Mouse (Mus musculus): ENCODE measurements around the gene Fbxw9. TPM values are rescaled to one million over a fixed set of nuclear protein-coding genes. Genes with fewer than 3 reads are reported as not detected.

Fbxw9 gene
- polyA plus RNA-seq, 1 experiment from 2014 or later: 33.4 TPM

DNA sequence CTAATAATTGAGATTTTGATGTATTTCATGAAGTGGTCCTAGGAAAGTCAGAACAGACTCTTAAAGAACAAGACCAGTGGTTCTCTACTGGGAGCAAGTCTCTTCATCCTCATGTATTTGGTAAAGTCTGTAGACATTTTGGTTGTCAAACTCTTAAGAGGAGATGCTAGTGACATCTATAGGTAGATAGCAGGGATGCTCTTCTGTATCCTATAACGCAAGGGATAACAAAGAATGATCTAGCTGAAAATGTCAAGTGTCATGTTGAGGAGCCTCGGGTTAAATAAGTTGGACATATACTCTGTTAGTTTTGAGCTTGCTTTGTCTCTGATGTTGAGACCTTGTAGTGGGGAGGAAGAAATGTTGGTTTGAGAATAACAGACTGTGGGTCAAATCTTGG lies 31.9 kb upstream of the Fbxw9 start:
- Histone ChIP-seq H3K27me3 (ENCODE audit: insufficient read depth, poor library complexity, severe bottlenecking) (no peaks in the 10 kb centered on the region), H3K27ac (peak overlapping the region; percentile 99), H3K4me3 (peak overlapping the region; percentile 99), H3K9me3 (no peaks in the 10 kb centered on the region), H3K4me1 (replicated peaks) (peaks cover 45% of the 10 kb centered on the region), H3K36me3 (peaks cover 54% of the 10 kb centered on the region)
- DNase-seq (ENCODE audit: low spot score): no peak
- 33% methylated on average over 2 of the region's 2 CpGs for WGBS

DNA sequence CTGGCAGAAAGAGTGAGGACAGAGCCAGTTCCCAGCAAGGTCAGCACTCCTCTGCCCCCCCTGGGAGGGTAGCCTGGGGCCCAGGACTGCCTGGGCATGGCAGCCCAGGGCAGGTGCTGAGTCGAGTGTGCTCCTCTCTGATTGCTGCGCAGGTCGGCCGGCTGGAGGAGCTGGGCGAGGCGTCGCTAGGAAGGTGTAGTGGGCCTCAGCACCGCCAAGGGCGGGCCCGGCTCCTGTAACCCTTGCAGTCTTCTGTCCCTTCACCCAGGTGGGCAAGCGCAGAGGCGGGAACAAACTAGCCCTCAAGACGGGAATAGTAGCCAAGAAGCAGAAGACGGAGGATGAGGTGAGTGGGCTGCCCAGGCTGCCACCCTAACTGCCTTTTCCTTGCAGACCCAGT lies 30.6 kb upstream of the Fbxw9 start:
- Histone ChIP-seq H3K36me3 (peaks cover 55% of the 10 kb centered on the region), H3K27me3 (ENCODE audit: insufficient read depth, poor library complexity, severe bottlenecking) (no peaks in the 10 kb centered on the region), H3K4me1 (replicated peaks) (peaks cover 42% of the 10 kb centered on the region), H3K27ac (no peak overlapping the region), H3K4me3 (peak overlapping the region; percentile 99), H3K9me3 (no peaks in the 10 kb centered on the region)
- 96% methylated on average over 14 of the region's 14 CpGs for WGBS
- no peak for DNase-seq (ENCODE audit: low spot score)

GRCm38 (mm10) chr8:85032622-85033311 lies 27.1 kb upstream of the Fbxw9 start:
- peaks cover 55% of the 10 kb centered on the region for H3K36me3 ChIP-seq
- H3K27ac ChIP-seq: no peak overlapping the region
- no peaks in the 10 kb centered on the region for H3K9me3 ChIP-seq
- H3K4me3 ChIP-seq: no peak overlapping the region
- H3K27me3 ChIP-seq (ENCODE audit: insufficient read depth, poor library complexity, severe bottlenecking): no peaks in the 10 kb centered on the region
- peaks cover 40% of the 10 kb centered on the region for H3K4me1 ChIP-seq (replicated peaks)
- DNase-seq (ENCODE audit: low spot score): no peak
- WGBS: 88% methylated on average over 4 of the region's 4 CpGs

DNA sequence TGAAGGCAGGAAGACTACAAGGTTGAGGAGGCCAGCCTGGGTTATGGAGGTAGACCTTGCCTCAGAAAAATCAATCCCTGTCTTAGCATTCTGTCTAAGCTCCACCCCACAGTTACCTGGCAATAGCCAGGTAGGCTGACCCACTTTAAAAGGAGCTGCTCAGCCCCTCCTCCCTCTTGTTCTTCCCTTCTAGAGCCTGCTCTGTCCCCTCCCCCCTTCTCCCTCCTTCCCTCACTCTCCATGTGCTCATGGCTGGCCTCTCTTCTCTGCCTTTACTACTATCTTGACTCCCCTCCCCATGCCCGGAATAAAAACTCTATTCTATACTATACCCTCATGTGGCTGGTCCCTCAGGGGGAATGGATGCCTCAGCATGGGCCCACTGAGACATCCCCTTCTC lies 26.0 kb upstream of the Fbxw9 start:
- Histone ChIP-seq H3K4me1 (replicated peaks) (peaks cover 38% of the 10 kb centered on the region), H3K27ac (no peak overlapping the region), H3K36me3 (peaks cover 54% of the 10 kb centered on the region), H3K9me3 (no peaks in the 10 kb centered on the region), H3K27me3 (ENCODE audit: insufficient read depth, poor library complexity, severe bottlenecking) (no peaks in the 10 kb centered on the region), H3K4me3 (no peak overlapping the region)
- 53% methylated on average over 1 of the region's 1 CpGs for WGBS
- DNase-seq (ENCODE audit: low spot score): no peak

DNA sequence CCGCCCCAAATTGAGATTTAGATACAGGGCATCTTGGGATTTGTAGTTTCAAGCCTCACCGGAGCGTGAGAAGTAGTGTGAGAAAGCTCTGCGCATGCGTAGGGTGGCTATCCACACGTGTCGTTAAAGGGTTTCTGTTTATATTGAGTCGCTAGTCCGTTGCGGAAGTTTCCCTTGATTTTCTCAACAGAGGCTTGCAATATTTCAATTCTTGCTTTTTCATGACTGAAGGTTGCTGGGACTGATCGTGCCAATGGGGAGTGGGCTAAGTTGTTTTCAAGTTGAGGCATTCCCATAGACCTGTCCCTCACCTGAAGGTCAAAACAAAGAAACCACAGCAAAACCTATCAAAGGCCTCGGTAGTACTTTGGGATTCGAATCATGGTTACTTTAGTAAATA lies 25.1 kb upstream of the Fbxw9 start:
- no peaks in the 10 kb centered on the region for H3K27me3 ChIP-seq (ENCODE audit: insufficient read depth, poor library complexity, severe bottlenecking)
- H3K27ac ChIP-seq: peak overlapping the region; percentile 99; the same call in 1 of the 2 replicates
- H3K36me3 ChIP-seq: peaks cover 48% of the 10 kb centered on the region
- DNase-seq (ENCODE audit: low spot score): peak; percentile 78
- H3K4me3 ChIP-seq: peak overlapping the region; percentile 92
- peaks cover 33% of the 10 kb centered on the region for H3K4me1 ChIP-seq (replicated peaks)
- 3% methylated on average over 13 of the region's 13 CpGs for WGBS
- H3K9me3 ChIP-seq: no peaks in the 10 kb centered on the region

DNA sequence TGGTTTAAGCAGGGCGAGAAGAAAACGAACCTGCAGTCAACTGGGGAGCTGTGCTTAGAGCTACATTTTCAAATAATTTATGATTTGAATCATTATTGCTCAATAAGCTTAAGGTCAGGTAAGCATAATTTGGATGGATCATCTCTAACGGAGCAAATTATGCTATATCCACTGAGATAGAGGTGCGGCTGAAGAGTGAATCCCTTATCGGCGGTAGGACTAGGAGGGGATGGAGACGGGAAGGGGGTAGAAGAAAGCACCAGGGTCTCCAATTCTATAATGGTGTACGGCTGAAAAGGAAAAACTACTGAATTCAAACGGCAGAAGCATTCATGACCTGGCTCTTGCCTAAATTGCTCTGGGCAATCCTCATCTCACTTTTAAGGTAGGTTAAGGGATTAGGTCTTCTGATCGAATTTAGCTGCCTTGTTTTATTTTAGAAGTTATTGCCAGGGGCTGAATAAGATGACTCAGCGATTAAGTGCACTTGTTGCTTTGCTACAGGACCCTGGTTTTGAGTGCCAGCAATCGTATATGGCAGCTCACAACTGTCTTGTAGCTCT lies 24.6 kb upstream of the Fbxw9 start:
- WGBS: 7% methylated on average over 12 of the region's 12 CpGs
- peak overlapping the region; percentile 99 for H3K27ac ChIP-seq
- DNase-seq (ENCODE audit: low spot score): no peak
- H3K27me3 ChIP-seq (ENCODE audit: insufficient read depth, poor library complexity, severe bottlenecking): no peaks in the 10 kb centered on the region
- peaks cover 33% of the 10 kb centered on the region for H3K4me1 ChIP-seq (replicated peaks)
- no peaks in the 10 kb centered on the region for H3K9me3 ChIP-seq
- peaks cover 48% of the 10 kb centered on the region for H3K36me3 ChIP-seq
- H3K4me3 ChIP-seq: peak overlapping the region; percentile 92

DNA sequence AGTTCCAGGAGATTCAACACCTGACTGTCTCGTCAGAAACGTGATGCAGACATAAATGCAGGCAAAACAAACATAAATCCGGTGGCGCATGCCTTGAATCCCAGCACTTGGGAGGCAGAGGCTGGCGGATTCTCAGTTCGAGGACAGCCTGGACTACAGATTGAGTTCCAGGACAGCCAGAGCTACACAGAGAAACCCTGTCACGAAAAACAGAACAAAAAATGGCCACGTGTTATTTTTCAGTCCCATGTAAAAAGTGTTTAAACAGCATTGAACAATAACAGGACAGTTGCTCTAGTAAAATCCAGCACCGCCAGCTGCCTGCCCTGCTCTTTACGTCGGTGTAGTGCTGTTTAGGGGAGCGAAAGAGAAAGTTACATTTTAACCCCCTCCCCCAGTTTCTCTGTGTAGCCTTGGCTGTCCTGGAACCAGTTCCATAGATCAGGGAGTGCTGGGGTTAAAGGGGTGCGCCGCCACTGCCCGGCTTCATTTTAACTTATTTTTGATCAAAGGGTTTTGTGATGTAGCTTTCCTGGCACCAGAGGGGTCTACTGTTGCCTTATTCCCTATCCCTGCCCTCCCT lies 24.0 kb upstream of the Fbxw9 start:
- DNase-seq (ENCODE audit: low spot score): peak; percentile 32
- H3K27me3 ChIP-seq (ENCODE audit: insufficient read depth, poor library complexity, severe bottlenecking): no peaks in the 10 kb centered on the region
- peaks cover 33% of the 10 kb centered on the region for H3K4me1 ChIP-seq (replicated peaks)
- peaks cover 48% of the 10 kb centered on the region for H3K36me3 ChIP-seq
- H3K4me3 ChIP-seq: peak overlapping the region; percentile 92
- H3K9me3 ChIP-seq: no peaks in the 10 kb centered on the region
- H3K27ac ChIP-seq: peak overlapping the region; percentile 99
- 1% methylated on average over 15 of the region's 15 CpGs for WGBS

DNA sequence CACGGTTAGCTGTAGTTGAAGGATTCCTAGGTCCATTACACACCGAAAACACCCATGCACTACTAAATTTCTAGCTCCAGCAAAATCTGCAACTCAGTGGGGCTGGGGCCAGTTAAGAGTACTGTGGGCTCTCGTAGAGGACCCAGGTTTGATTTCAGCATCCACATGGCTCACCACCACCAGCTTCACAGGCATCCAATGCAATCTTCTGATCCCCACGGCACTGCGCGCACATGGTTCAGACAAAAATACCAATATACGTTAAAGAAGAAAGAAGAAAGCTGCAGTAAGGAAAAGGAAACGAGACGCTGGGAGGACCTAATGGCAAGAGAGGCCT lies 23.5 kb upstream of the Fbxw9 start:
- no peak for DNase-seq (ENCODE audit: low spot score)
- H3K27ac ChIP-seq: peak overlapping the region; percentile 99
- peaks cover 33% of the 10 kb centered on the region for H3K4me1 ChIP-seq (replicated peaks)
- no peaks in the 10 kb centered on the region for H3K27me3 ChIP-seq (ENCODE audit: insufficient read depth, poor library complexity, severe bottlenecking)
- WGBS: under 1% methylated on average over 9 of the region's 9 CpGs
- no peaks in the 10 kb centered on the region for H3K9me3 ChIP-seq
- peaks cover 49% of the 10 kb centered on the region for H3K36me3 ChIP-seq
- H3K4me3 ChIP-seq: peak overlapping the region; percentile 92

DNA sequence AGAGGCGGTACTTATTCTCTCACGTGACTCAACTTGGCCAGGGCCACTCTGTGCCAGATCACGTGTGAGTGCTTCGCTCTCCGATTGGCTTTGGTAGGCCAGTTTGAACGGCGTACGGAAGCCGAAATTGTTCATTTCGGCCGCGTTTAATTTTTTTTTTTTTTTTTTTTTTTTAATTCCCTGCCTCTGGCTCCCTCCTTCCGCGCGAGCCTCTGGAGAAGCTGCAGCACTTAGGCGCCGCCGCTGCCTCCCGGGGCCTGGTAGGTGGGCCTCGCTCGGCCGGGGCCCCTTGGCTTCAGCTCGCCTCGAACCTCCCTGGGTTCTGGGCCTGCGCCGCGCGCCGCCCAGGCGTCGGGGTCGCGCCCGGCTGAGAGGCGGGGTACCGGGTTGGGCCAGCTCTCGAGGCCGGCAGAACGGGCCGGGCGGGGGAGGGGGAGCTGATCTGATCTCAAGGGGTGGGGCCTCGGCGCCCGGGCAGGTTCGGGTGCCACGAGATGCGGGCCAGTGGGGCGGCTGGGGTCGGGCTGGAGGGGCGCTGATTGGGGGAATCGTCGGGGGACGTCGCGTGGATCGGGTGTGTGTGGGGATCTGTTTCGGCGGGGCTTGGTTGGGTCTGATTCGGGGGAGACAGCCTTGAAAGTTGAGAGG lies 23.0 kb upstream of the Fbxw9 start, which contains the start of gene Tnpo2:
TSS of gene Tnpo2 (plus strand) at position 198 of the 648 bp plus-strand sequence.
- peak within 1 kb of the TSS; percentile 92 for H3K4me3 ChIP-seq
- H3K4me1 ChIP-seq (replicated peaks): peaks cover 33% of the 10 kb centered on the region
- WGBS: under 1% methylated on average over 59 of the region's 59 CpGs
- no peaks in the 10 kb centered on the region for H3K27me3 ChIP-seq (ENCODE audit: insufficient read depth, poor library complexity, severe bottlenecking)
- no peaks in the 10 kb centered on the region for H3K9me3 ChIP-seq
- H3K27ac ChIP-seq: peak within 1 kb of the TSS; percentile 99
- H3K36me3 ChIP-seq: peaks cover 49% of the 10 kb centered on the region
- DNase-seq (ENCODE audit: low spot score): peak; percentile 90

GRCm38 (mm10) chr8:85037366-85037680 lies 22.5 kb upstream of the Fbxw9 start:
- under 1% methylated on average over 14 of the region's 14 CpGs for WGBS
- peaks cover 49% of the 10 kb centered on the region for H3K36me3 ChIP-seq
- H3K9me3 ChIP-seq: no peaks in the 10 kb centered on the region
- DNase-seq (ENCODE audit: low spot score): no peak
- H3K4me1 ChIP-seq (replicated peaks): peaks cover 33% of the 10 kb centered on the region
- no peaks in the 10 kb centered on the region for H3K27me3 ChIP-seq (ENCODE audit: insufficient read depth, poor library complexity, severe bottlenecking)
- peak overlapping the region; percentile 99 for H3K27ac ChIP-seq
- peak overlapping the region; percentile 92 for H3K4me3 ChIP-seq

DNA sequence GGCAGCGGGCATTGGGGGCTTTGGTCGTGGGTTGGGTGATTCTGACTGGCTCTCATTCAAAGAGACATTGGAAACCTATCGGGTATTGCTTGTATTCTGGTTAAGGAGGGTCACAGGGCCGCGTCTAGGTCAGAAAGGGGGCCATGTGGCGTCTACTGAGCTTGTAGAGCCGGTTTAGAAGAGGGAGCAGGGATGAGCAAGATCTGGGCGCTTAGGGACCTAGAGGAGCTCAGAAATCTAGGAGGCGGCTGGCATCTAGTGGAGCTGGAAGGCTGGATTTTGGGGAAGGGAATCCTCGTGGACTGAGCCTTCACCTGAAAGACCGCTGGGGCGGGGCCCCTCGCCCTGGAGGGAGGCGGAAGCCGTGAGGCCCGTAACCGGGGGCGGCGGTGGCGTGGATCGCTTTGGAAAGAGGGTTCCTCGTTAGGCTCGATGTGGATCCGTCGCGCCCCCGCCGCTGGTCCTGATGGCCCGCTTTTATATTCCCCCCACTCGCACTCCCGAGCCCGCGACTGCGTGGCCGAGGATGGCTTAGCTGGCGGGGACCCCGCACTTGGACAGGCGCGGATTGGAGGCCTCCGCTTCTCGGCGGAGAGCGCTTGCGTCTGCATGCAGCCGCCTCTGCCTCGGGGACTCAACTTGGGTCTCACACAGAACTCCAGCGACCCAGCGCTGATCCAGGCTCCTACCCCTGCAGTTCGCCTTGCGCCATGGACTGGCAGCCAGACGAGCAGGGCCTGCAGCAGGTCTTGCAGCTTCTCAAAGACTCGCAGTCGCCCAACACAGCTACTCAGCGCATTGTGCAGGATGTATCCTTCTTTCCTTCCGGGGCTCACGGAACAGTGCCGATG lies 21.9 kb upstream of the Fbxw9 start:
- Histone ChIP-seq H3K27me3 (ENCODE audit: insufficient read depth, poor library complexity, severe bottlenecking) (no peaks in the 10 kb centered on the region), H3K4me1 (replicated peaks) (peaks cover 33% of the 10 kb centered on the region), H3K27ac (peak overlapping the region; percentile 99), H3K9me3 (no peaks in the 10 kb centered on the region), H3K36me3 (peaks cover 49% of the 10 kb centered on the region), H3K4me3 (peak overlapping the region; percentile 92)
- peak; percentile 55 for DNase-seq (ENCODE audit: low spot score)
- under 1% methylated on average over 57 of the region's 57 CpGs for WGBS

DNA sequence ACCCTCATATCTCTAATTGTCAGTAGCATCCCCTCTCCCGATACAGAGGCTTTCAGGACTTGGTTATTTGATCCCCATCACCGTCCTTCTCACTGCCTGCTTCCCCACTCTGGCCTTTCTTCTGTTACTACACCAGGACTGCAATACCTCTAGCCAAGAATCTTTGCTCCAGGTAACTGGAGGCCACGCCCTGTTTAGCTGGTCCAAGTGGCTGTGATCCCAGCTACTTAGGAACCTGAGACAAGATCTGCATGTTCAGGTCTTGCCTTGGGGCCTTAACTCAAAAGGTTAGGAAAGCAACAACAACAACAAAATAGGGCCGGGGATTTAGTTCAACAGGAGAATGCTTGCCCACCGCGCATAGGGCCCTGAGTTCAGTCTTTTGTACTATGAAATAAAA lies 16.2 kb upstream of the Fbxw9 start:
- H3K9me3 ChIP-seq: no peaks in the 10 kb centered on the region
- WGBS: 94% methylated on average over 6 of the region's 6 CpGs
- H3K36me3 ChIP-seq: peaks cover 92% of the 10 kb centered on the region

More for the DNA sequence above, 16.2 kb upstream of the Fbxw9 start:
- Histone ChIP-seq H3K27me3 (ENCODE audit: insufficient read depth, poor library complexity, severe bottlenecking) (no peaks in the 10 kb centered on the region), H3K4me3 (no peak overlapping the region), H3K27ac (no peak overlapping the region), H3K4me1 (replicated peaks) (peaks cover 5% of the 10 kb centered on the region)
- DNase-seq (ENCODE audit: low spot score): no peak

Measured in hindbrain, embryonic 10.5 days (tissue).